Mouse (Mus musculus): Measurements from ENCODE around the gene Olfr729. TPM values are rescaled to one million over a fixed set of nuclear protein-coding genes. Genes with fewer than 3 reads are reported as not detected.

Olfr729 gene
- polyA plus RNA-seq (2014; fragmentation: Illumina TruSeq; extraction: RNeasy Lipid Tissue Mini Kit (QIAGEN cat#74804)), result not detected

GRCm38 (mm10) chr14:50152810-50153209, at the start of gene Olfr729:
Gene Olfr729 (minus strand): TSS chr14:50152910.

GRCm38 (mm10) chr14:50188098-50188497, 35.4 kb upstream of the Olfr729 start, which contains the start of gene Olfr730:
Gene Olfr730 (minus strand): TSS chr14:50188198.

GRCm38 (mm10) chr14:50142580-50142979, 10.1 kb downstream of the Olfr729 start, which contains the start of gene Olfr728:
Gene Olfr728 (minus strand): TSS chr14:50142680.

GRCm38 (mm10) chr14:50122886-50123285, 29.8 kb downstream of the Olfr729 start, which contains the start of gene Olfr727:
Gene Olfr727 (plus strand): TSS chr14:50123186.

Other genes starting within 250 kb of the Olfr729 start
- not detected for gene Olfr723, start 221.1 kb downstream of the Olfr729 start, polyA plus RNA-seq (2014; fragmentation: Illumina TruSeq; extraction: RNeasy Lipid Tissue Mini Kit (QIAGEN cat#74804))
- not detected for gene Olfr724, start 189.6 kb downstream of the Olfr729 start, polyA plus RNA-seq (2014; fragmentation: Illumina TruSeq; extraction: RNeasy Lipid Tissue Mini Kit (QIAGEN cat#74804))
- gene Olfr725, start 112.5 kb downstream of the Olfr729 start, polyA plus RNA-seq (2014; fragmentation: Illumina TruSeq; extraction: RNeasy Lipid Tissue Mini Kit (QIAGEN cat#74804)), result not detected
- not detected for gene Olfr726, start 62.0 kb downstream of the Olfr729 start, polyA plus RNA-seq (2014; fragmentation: Illumina TruSeq; extraction: RNeasy Lipid Tissue Mini Kit (QIAGEN cat#74804))
- gene Olfr727, start 29.7 kb downstream of the Olfr729 start, polyA plus RNA-seq (2014; fragmentation: Illumina TruSeq; extraction: RNeasy Lipid Tissue Mini Kit (QIAGEN cat#74804)), result not detected
- not detected for gene Olfr728, start 10.2 kb downstream of the Olfr729 start, polyA plus RNA-seq (2014; fragmentation: Illumina TruSeq; extraction: RNeasy Lipid Tissue Mini Kit (QIAGEN cat#74804))
- gene Olfr730, start 35.3 kb upstream of the Olfr729 start, polyA plus RNA-seq (2014; fragmentation: Illumina TruSeq; extraction: RNeasy Lipid Tissue Mini Kit (QIAGEN cat#74804)), result not detected
- not detected for gene Olfr731, start 89.0 kb upstream of the Olfr729 start, polyA plus RNA-seq (2014; fragmentation: Illumina TruSeq; extraction: RNeasy Lipid Tissue Mini Kit (QIAGEN cat#74804))
- not detected for gene Olfr732, start 131.3 kb upstream of the Olfr729 start, polyA plus RNA-seq (2014; fragmentation: Illumina TruSeq; extraction: RNeasy Lipid Tissue Mini Kit (QIAGEN cat#74804))
- gene Olfr733, start 148.6 kb upstream of the Olfr729 start, polyA plus RNA-seq (2014; fragmentation: Illumina TruSeq; extraction: RNeasy Lipid Tissue Mini Kit (QIAGEN cat#74804)), result not detected
- not detected for gene Olfr734, start 173.9 kb upstream of the Olfr729 start, polyA plus RNA-seq (2014; fragmentation: Illumina TruSeq; extraction: RNeasy Lipid Tissue Mini Kit (QIAGEN cat#74804))
- gene Olfr735, start 196.0 kb upstream of the Olfr729 start, polyA plus RNA-seq (2014; fragmentation: Illumina TruSeq; extraction: RNeasy Lipid Tissue Mini Kit (QIAGEN cat#74804)), result not detected
- 0.71 TPM for gene Tlr11, start 205.0 kb upstream of the Olfr729 start, polyA plus RNA-seq (2014; fragmentation: Illumina TruSeq; extraction: RNeasy Lipid Tissue Mini Kit (QIAGEN cat#74804))
- not detected for gene Olfr736, start 228.3 kb upstream of the Olfr729 start, polyA plus RNA-seq (2014; fragmentation: Illumina TruSeq; extraction: RNeasy Lipid Tissue Mini Kit (QIAGEN cat#74804))